Comparison of ENCODE assay signal across 20 mouse cellular contexts in genomic region chr5:51766111-51766510, GRCm38 (mm10).
DNase-seq lines count a peak whose midpoint lies in the region; ATAC-seq lines count a peak whose summit lies in the region.
"Had no signal": no experiment of that assay in that cellular context is flagged by ENCODE, and none has a peak within 500 bp of the region (broad histone marks: within the 10 kb centered on the region; RNA-seq: fewer than 3 reads in every experiment).

No protein-coding gene starts in this region.

- no peak for DNase-seq in frontal cortex, postnatal 10 days (ENCODE audit: low spot score in 2 of 2)
- peak; percentile 17 for DNase-seq in Muller cell, postnatal 12 days (ENCODE audit: inconsistent ontology term)
- DNase-seq in brain, adult 2 months (ENCODE audit: low read depth, low spot score) = peak; percentile 82
- no peak for DNase-seq in layer of hippocampus, adult 18-20 months (ENCODE audit: low spot score in 2 of 2)
- DNase-seq in frontal cortex, postnatal 25 days (ENCODE audit: low spot score in 2 of 2) = no peak
- no peak for DNase-seq in heart, postnatal 36 days
- DNase-seq: adrenal gland, adult 2 months; adrenal gland, postnatal 14 days; B cell, adult 2 months; cerebellum, adult 11-12 months; cerebellum, adult 8-10 months; cerebellum, postnatal 10 days; cerebellum, postnatal 36 days; embryo, embryonic 11 days; gastrocnemius, postnatal 25 days; heart, adult 18-20 months; heart, postnatal 10 days; kidney, adult 11 months had no signal

- peak; percentile 87 for ATAC-seq in frontal cortex, adult (ENCODE audit: low TSS enrichment)
- ATAC-seq: forebrain, embryonic 15.5 days had no signal

- intact Hi-C loops in heart, postnatal 36 days (cut with DNase I) = no loop called here

Comparison
In these comparisons a context has a peak if more than half of its experiments do, and no peak if none do; other contexts are left out.
1. DNase-seq: peak in Muller cell, postnatal 12 days (single experiment) and brain, adult 2 months (single experiment); none in frontal cortex, postnatal 10 days (0 of 2), layer of hippocampus, adult 18-20 months (0 of 2), frontal cortex, postnatal 25 days (0 of 2) and heart, postnatal 36 days (0 of 2).